Mouse (Mus musculus) cerebellum, adult 2 months (tissue): ENCODE results near the gene Anapc16.

ENCODE experiments used
- CTCF ChIP-seq: fragments of 200-500 bp; IDR thresholded peaks from 2 replicates; pipeline ENCODE4 v1.5.1; 2011; ENCODE audit warnings: low read depth, mild to moderate bottlenecking, control low read depth, low read length, moderate library complexity, borderline replicate concordance; ENCODE audit not compliant: insufficient read depth
- POLR2A ChIP-seq: fragments of 200-500 bp; IDR thresholded peaks from 2 replicates; pipeline ENCODE4 v1.6.1; 2011; ENCODE audit warnings: low read length, control low read depth, borderline replicate concordance; ENCODE audit not compliant: insufficient read depth

DNA sequence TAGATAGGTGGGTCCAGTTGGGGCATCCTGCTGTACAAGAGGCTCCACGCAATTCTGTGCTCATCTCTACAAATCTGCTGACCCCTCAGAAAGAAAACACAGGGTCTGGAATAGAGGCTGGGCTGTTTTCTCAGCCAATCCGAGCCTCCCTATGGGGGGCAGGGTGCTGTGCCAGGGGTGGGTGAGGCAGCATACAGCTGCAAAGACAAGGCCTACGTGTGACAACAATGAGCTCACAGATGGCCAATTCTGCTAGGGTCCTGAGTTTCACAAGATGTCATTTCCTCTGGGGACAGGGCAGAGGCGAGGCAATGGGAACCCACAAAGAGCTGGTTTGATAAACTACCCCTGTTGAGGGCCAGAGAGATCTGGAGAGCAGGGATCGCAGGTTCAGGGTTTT lies 44.5 kb downstream of the Anapc16 start:
- no peak for TF ChIP-seq POLR2A
- TF ChIP-seq CTCF = no peak
